Mouse (Mus musculus): Measurements from ENCODE around the gene Ephb1.

Ephb1 gene

DNA sequence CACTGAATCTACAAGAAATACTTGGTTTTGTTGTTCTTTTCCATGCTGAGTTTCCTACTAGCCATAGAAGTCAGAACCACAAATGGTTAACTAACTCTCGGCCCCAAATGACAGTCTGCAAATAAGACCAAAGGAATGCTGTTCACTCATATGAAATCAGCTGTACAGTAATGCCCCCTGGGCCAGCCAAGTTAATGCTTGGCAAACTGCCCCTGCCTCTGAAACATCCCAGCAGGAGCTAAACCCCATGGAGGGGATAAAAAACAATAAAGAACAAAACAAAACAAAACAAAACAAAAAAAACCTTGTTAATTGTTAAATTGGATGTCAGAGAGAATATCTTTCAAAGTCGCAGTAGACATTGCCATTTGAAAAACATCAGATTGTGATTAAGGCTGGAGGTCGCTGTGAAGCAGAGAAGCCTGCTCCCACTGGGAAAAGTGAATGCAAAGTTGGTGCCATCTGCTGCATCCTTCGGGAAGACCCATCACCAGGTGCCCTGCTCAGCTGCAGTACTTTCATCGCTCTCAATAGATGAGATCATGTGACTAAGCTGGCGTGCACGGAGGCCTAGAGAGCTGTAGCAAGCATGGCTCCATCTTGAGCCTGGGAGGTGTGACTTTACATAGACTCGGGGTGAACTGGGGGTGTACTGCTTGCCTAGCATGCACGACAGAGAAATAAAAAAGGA is 443.2 kb downstream of the Ephb1 start:
- DNase-seq (ENCODE audit: low spot score), result no peak

GRCm38 (mm10) chr9:101909491-101909890 is 445.0 kb downstream of the Ephb1 start:
- no peak for DNase-seq (ENCODE audit: low spot score)

DNA sequence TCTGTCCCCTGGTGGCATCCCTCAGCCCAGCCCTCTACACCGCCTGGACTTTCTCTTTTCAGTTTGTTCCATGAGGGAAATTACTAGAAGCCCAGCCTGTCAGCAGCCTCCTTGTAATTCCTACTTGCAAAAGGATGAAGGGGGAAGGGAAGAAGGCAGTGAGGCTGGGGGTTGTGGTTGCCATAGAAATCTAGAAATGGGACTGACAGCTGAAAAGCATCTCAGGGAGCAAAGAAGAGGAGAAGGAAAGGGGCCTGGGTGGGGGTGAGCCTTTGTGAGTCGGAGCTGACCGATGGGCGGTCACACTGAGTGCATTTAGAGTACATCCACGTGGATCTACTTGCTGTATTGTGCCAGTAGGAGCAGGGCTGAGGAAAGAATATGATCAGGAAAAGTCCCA is 445.6 kb downstream of the Ephb1 start:
- no peak for DNase-seq (ENCODE audit: low spot score)

DNA sequence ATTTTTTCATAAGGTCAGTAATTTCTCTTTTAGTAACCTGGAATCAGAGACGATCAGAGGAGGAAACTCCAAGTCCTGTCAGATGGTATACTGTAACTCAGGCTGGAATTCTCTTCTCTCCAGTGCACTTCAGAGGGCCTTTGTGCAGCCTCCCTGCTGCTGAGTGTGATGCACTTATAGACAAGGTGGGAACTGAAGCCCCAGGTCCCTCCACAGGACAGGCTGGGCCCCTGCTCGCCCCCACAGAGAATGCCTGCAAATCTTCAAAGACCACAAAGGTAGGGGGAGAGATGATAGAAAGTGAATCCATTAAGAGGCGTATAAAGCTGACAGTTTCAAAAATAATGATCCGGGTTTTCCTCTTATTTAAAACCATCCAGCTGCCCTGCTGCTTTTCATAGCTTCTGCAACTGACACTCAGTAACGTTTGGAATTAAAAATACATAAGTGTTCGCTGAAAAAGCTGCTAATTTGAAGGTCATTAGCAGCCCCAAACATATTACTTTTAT is 446.7 kb downstream of the Ephb1 start:
- no peak for DNase-seq (ENCODE audit: low spot score)

DNA sequence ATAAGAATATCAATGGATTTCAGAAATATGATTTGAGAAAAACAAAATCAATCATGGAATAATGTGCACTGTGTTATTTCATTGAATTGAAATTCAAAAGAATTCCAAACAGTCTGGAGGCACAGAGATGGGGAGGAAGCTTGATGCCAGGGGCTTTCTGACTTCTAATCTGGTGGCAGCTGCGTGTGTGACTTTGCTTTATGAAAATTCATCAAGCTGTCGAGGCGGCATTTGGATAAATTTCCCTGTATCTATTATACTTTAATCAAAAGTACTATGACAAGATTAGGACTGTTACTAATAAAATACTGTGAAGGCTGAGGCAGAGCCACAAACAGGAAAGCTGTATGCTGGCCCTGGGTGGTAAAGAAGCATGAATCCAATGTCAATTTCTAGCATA is 451.1 kb downstream of the Ephb1 start:
- no peak for DNase-seq (ENCODE audit: low spot score)

- DNase-seq (ENCODE audit: low spot score), result no peak
These were observed 456.6 kb downstream of the Ephb1 start for GRCm38 (mm10) chr9:101897851-101898250.

DNA sequence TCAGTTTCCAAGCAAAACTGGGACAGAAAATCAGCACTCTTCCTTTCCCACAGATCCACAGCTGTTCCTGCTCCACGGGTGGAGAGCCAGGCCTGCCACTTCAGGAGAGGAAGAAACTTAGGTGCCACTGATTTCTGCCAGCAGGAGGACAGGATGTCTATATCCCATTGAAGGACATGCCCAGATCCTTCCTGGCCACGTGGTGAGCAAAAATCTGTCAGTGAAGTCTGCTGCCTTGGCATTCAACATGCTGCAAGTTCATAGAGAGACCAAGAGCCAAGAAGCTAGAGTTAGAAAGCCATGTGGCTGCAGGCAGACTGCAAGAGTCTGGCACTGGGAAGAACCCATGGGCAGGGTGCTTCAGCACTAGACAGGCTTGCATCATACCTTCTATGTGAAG is 471.2 kb downstream of the Ephb1 start:
- no peak for DNase-seq (ENCODE audit: low spot score)

DNA sequence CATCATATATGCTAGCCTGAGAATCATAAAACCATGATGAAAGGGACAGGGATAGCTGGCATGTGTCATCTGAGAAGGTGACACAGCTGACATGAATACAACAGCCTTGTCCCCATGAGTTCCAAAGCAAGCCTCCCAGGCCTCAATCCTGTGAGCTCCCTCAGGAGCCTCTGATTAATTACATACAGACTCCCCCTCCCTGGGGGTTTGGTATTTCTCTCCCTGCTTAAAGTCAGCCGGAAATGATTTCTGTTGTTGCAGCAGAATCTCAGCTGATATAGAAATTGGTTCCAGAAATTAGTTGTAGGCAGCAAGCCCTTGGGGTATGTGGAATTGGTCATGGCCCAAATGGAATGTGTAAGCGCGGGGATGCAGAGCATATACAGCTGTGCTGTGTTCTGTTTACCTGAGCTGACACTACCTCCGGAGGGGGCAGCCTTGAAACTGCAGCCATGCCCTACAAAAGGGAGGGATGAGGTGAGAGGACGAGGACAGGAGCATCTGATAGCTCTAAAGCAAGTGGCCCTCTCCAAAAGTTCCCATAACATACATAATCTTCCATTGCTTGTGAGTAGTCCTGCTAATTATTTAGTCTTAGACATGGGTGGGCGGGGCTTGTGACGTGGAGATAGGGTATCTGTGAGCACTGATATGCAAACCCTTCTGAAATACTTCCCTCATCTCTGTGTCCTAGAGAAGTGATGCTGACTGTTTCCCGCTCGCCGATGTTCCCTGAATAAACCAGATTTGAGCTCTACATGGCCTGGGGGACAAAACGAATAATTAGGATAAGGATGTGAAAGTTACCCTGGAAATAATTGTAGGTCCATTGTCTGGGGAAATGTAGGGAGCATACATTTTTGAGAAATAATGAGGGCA is 477.1 kb downstream of the Ephb1 start:
- DNase-seq (ENCODE audit: low spot score), result no peak

GRCm38 (mm10) chr9:101875306-101875705 is 479.2 kb downstream of the Ephb1 start:
- no peak for DNase-seq (ENCODE audit: low spot score)
